Mouse (Mus musculus) cerebellum, adult 2 months (tissue): ENCODE results near the gene Rorc.

Experiments
- CTCF ChIP-seq: fragments of 200-500 bp; IDR thresholded peaks from 2 replicates; pipeline ENCODE4 v1.5.1; 2011; ENCODE audit warnings: low read depth, mild to moderate bottlenecking, control low read depth, low read length, moderate library complexity, borderline replicate concordance; ENCODE audit not compliant: insufficient read depth
- POLR2A ChIP-seq: fragments of 200-500 bp; IDR thresholded peaks from 2 replicates; pipeline ENCODE4 v1.6.1; 2011; ENCODE audit warnings: low read length, control low read depth, borderline replicate concordance; ENCODE audit not compliant: insufficient read depth

DNA sequence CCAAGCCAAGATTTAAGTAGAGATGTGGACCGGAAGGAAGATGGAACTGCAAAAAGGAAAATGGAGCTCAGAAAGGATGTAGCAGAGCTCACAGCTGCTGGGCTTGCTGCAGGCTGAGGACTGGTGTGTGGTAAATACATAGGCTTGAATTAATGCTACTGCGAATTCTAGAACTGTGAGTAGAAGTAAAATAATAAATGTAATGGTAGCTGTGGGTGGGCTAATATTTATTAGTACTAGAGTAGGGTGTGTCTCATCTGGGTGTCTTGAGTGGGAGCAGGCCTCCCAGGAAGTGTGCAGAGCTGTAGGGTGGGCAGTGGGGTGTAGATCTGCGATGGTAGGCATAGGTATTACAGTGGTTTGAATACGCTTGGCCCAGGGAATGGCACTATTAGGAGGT is 38.2 kb upstream of the Rorc start:
- no peak for TF ChIP-seq POLR2A
- no peak for TF ChIP-seq CTCF
